Mouse (Mus musculus) spleen, adult 2 months (tissue): ENCODE data around the gene Fbxo45.

Source experiments
- CTCF ChIP-seq: fragments of 200-500 bp; IDR thresholded peaks from 2 replicates; pipeline ENCODE4 v1.5.1; 2011; ENCODE audit warnings: mild to moderate bottlenecking, inconsistent platforms; ENCODE audit not compliant: insufficient read depth, insufficient read length, insufficient replicate concordance; ENCODE audit errors: extremely low read depth
- POLR2A ChIP-seq: fragments of 200-500 bp; IDR thresholded peaks from 2 replicates; pipeline ENCODE4 v1.6.1; 2011; ENCODE audit warnings: low read depth, low read length, inconsistent platforms

- TF ChIP-seq POLR2A (no peak), CTCF (peak; percentile 36; the same call in 1 of the 2 replicates)
Measured at GRCm38 (mm10) chr16:32273338-32273737, 26.4 kb upstream of the Fbxo45 start.
